In the genomic region with DNA sequence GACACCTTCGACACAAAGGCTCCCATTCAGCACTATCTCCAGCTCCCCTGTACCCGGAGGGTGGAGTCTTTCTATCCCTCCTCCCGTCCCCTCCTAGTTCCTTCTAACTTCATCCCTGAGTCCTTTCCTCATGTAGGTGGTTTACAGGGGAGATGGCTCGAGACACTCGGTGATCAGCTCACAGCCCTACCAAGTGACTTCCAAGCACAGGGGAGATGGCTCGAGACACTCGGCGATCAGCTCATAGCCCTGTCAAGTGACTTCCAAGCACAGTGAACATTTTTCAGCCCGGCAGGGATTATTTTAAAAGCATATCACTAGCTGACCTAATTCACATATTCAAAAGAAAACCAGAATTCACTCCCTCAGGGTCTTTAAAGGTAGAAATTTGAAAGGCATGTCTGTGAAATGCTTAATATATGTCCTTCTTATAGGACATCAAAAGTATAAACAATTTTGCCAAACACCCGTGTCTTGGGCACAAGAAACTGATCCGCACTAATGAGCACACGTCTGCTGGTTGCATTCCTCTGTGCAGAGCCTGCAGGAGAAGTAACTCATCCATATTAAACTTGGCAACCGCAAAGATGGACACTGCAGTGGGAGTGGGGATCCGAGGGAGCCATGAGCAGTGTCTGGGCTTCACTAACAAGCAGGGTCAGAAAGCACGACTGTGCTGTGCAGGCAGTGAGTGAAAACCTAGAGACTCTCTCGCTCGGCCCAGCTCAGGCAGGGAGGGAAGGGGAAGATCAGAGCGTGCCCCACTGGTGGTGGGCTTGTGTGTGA, we compare ENCODE assay signal across 25 mouse cellular contexts.
A peak's percentile ranks its signal among the peaks of the same experiment; 100 is the strongest.
DNase-seq lines count a peak whose midpoint lies in the region; ATAC-seq lines count a peak whose summit lies in the region.
"Had no signal": no experiment of that assay in that cellular context is flagged by ENCODE, and none has a peak within 500 bp of the region (broad histone marks: within the 10 kb centered on the region; RNA-seq: fewer than 3 reads in every experiment).

No protein-coding gene starts in this region.

- DNase-seq in forebrain, embryonic 11.5 days (ENCODE audit: low spot score) = peak; percentile 25
- no peak for DNase-seq in kidney, adult 18-20 months
- DNase-seq in retina, postnatal 1 day = peak; percentile 27
- no peak for DNase-seq in retina, embryonic 14.5 days (ENCODE audit: low spot score)
- DNase-seq in adrenal gland, adult 2 months = no peak
- no peak for DNase-seq in testis, postnatal 10 days (ENCODE audit: low spot score)
- DNase-seq: adrenal gland, postnatal 25 days; cerebellum, adult 9-10 months; gastrocnemius, adult 2 months; heart, postnatal 36 days; liver, embryonic 13.5 days; lung, adult 2 months; lung, postnatal 14 days; thymus, adult 18-20 months; thymus, postnatal 36 days had no signal

- H3K4me2 ChIP-seq in forebrain, embryonic 11.5 days (ENCODE audit: low read depth, low read length, severe bottlenecking) = no peak overlapping the region
- no peak overlapping the region for H3K4me2 ChIP-seq in forebrain, embryonic 13.5 days
- H3K4me2 ChIP-seq in kidney, embryonic 14.5 days (replicated peaks; ENCODE audit: low read depth, low read length) = no peak overlapping the region
- H3K4me2 ChIP-seq: heart, embryonic 15.5 days; hindbrain, embryonic 14.5 days; liver, embryonic 13.5 days; midbrain, embryonic 12.5 days; neural tube, embryonic 13.5 days; stomach, embryonic 15.5 days had no signal

- H3K27ac ChIP-seq in forebrain, embryonic 11.5 days (ENCODE audit: low read depth, low read length) = no peak overlapping the region
- H3K27ac ChIP-seq in forebrain, embryonic 13.5 days = no peak overlapping the region
- H3K27ac ChIP-seq in kidney, embryonic 14.5 days (ENCODE audit: low read depth, low read length) = no peak overlapping the region
- H3K27ac ChIP-seq: gastrocnemius, adult 2 months; heart, embryonic 15.5 days; hindbrain, embryonic 14.5 days; left cerebral cortex, adult 2 months; liver, embryonic 13.5 days; midbrain, embryonic 12.5 days; neural tube, embryonic 13.5 days; stomach, embryonic 15.5 days had no signal

- peaks cover 10% of the 10 kb centered on the region; the same call in 1 of the 2 replicates for H3K36me3 ChIP-seq in forebrain, embryonic 11.5 days (ENCODE audit: control insufficient read depth, insufficient read depth, low read length)
- H3K36me3 ChIP-seq in forebrain, embryonic 13.5 days (ENCODE audit: poor library complexity, severe bottlenecking) = peaks cover 96% of the 10 kb centered on the region
- H3K36me3 ChIP-seq in kidney, embryonic 14.5 days (ENCODE audit: control insufficient read depth, insufficient read depth, low read length) = peaks cover 78% of the 10 kb centered on the region
- H3K36me3 ChIP-seq: G1E had no signal

- no peak for ATAC-seq in forebrain, embryonic 11.5 days (replicated peaks; ENCODE audit: low FRiP score)
- ATAC-seq in forebrain, embryonic 13.5 days = no peak
- peak; percentile 44; the same call in 1 of the 2 replicates for ATAC-seq in kidney, embryonic 14.5 days (ENCODE audit: low FRiP score, low TSS enrichment)

- H3K4me1 ChIP-seq in forebrain, embryonic 11.5 days (replicated peaks; ENCODE audit: control insufficient read depth, insufficient read depth, low read length) = no peaks in the 10 kb centered on the region
- no peaks in the 10 kb centered on the region for H3K4me1 ChIP-seq in forebrain, embryonic 13.5 days
- no peaks in the 10 kb centered on the region for H3K4me1 ChIP-seq in kidney, embryonic 14.5 days (ENCODE audit: control insufficient read depth, insufficient read depth, low read length)
- H3K4me1 ChIP-seq: heart, embryonic 15.5 days; liver, embryonic 13.5 days; midbrain, embryonic 12.5 days; neural tube, embryonic 13.5 days; stomach, embryonic 15.5 days had no signal

- H3K9ac ChIP-seq in forebrain, embryonic 11.5 days (ENCODE audit: low read length) = no peak overlapping the region
- no peak overlapping the region for H3K9ac ChIP-seq in forebrain, embryonic 13.5 days
- no peak overlapping the region for H3K9ac ChIP-seq in kidney, embryonic 14.5 days (ENCODE audit: low read depth, low read length)
- H3K9ac ChIP-seq: heart, embryonic 15.5 days; hindbrain, embryonic 14.5 days; liver, embryonic 13.5 days; midbrain, embryonic 12.5 days; neural tube, embryonic 13.5 days; stomach, embryonic 15.5 days had no signal

- H3K9me3 ChIP-seq in forebrain, embryonic 11.5 days (ENCODE audit: control insufficient read depth, low read length) = no peaks in the 10 kb centered on the region
- no peaks in the 10 kb centered on the region for H3K9me3 ChIP-seq in forebrain, embryonic 13.5 days (replicated peaks)
- H3K9me3 ChIP-seq in kidney, embryonic 14.5 days (ENCODE audit: control insufficient read depth, low read length) = no peaks in the 10 kb centered on the region
- H3K9me3 ChIP-seq: heart, embryonic 15.5 days; liver, embryonic 13.5 days; midbrain, embryonic 12.5 days; neural tube, embryonic 13.5 days; stomach, embryonic 15.5 days had no signal

- WGBS in forebrain, embryonic 11.5 days = 90% methylated on average over 18 of the region's 18 CpGs
- WGBS in forebrain, embryonic 13.5 days = 90% methylated on average over 18 of the region's 18 CpGs
- 75% methylated on average over 18 of the region's 18 CpGs for whole genome bisulfite sequencing in kidney, embryonic 14.5 days

- no peak overlapping the region for H3K4me3 ChIP-seq in forebrain, embryonic 11.5 days (ENCODE audit: low read depth, low read length)
- no peak overlapping the region for H3K4me3 ChIP-seq in forebrain, embryonic 13.5 days
- no peak overlapping the region for H3K4me3 ChIP-seq in kidney, embryonic 14.5 days (ENCODE audit: low read length)
- H3K4me3 ChIP-seq: gastrocnemius, adult 2 months; heart, embryonic 15.5 days; left cerebral cortex, adult 2 months; liver, embryonic 13.5 days; midbrain, embryonic 12.5 days; myocyte; neural tube, embryonic 13.5 days; stomach, embryonic 15.5 days had no signal

- no peaks in the 10 kb centered on the region for H3K27me3 ChIP-seq in forebrain, embryonic 11.5 days (ENCODE audit: control insufficient read depth, insufficient read depth, low read length)
- H3K27me3 ChIP-seq in forebrain, embryonic 13.5 days = no peaks in the 10 kb centered on the region
- H3K27me3 ChIP-seq in kidney, embryonic 14.5 days (ENCODE audit: control insufficient read depth, insufficient read depth, low read length) = no peaks in the 10 kb centered on the region
- H3K27me3 ChIP-seq: heart, embryonic 15.5 days; liver, embryonic 13.5 days; midbrain, embryonic 12.5 days; neural tube, embryonic 13.5 days; stomach, embryonic 15.5 days had no signal

Comparison
In these comparisons a context has a peak if more than half of its experiments do, and no peak if none do; other contexts are left out.
1. DNase-seq: peak in forebrain, embryonic 11.5 days (single experiment) and retina, postnatal 1 day (single experiment); none in kidney, adult 18-20 months (single experiment), retina, embryonic 14.5 days (single experiment), adrenal gland, adult 2 months (single experiment) and testis, postnatal 10 days (single experiment).